Mouse (Mus musculus) hindbrain, postnatal 0 days (tissue): ENCODE results near the gene Gm20695. TPM values are rescaled to one million over a fixed set of nuclear protein-coding genes. Genes with fewer than 3 reads are reported as not detected.

Experiments used
- ATAC-seq: fragments of 200-750 bp; cut with Nextera tagmentation; 2 replicates; pipeline ENCODE4 v1.8.0; 2017; ENCODE audit warnings: mild to moderate bottlenecking, moderate TSS enrichment, moderate library complexity
- DNase-seq: peaks from one replicate; pipeline ENCODE4 v3.0.0-alpha.2; 2015; ENCODE audit warnings: low spot score
- H3K27ac ChIP-seq: fragments of 300-500 bp; sonication (generic); 2 replicates; pipeline ENCODE4 v1.5.1; 2014; ENCODE audit warnings: mild to moderate bottlenecking
- H3K27me3 ChIP-seq: fragments of 300-500 bp; sonication (generic); 2 replicates; pipeline ENCODE4 v1.6.1; 2014; ENCODE audit warnings: low read length, mixed read lengths; ENCODE audit not compliant: insufficient read depth
- H3K36me3 ChIP-seq: fragments of 300-500 bp; sonication (generic); 2 replicates; pipeline ENCODE4 v1.6.1; 2014; ENCODE audit warnings: low read length, mixed read lengths; ENCODE audit not compliant: insufficient read depth
- H3K4me1 ChIP-seq: fragments of 300-500 bp; sonication (generic); 2 replicates; pipeline ENCODE4 v1.6.1; 2014; ENCODE audit warnings: antibody characterized with exemption, low read length, mixed read lengths; ENCODE audit not compliant: insufficient read depth
- H3K4me2 ChIP-seq: fragments of 300-500 bp; sonication (generic); 2 replicates; pipeline ENCODE4 v1.6.1; 2014; ENCODE audit warnings: low read depth, mild to moderate bottlenecking, low read length, moderate library complexity, mixed read lengths
- H3K4me3 ChIP-seq: fragments of 300-500 bp; sonication (generic); 2 replicates; pipeline ENCODE4 v1.5.1; 2014; ENCODE audit warnings: low read length
- H3K9ac ChIP-seq: fragments of 300-500 bp; sonication (generic); replicated peaks from 2 replicates; pipeline ENCODE4 v1.6.1; 2014; ENCODE audit warnings: mild to moderate bottlenecking, low read length, moderate library complexity, mixed read lengths
- H3K9me3 ChIP-seq: fragments of 300-500 bp; sonication (generic); 2 replicates; pipeline ENCODE4 v1.6.1; 2016; ENCODE audit warnings: low read length, mixed read lengths
- CTCF ChIP-seq: IDR thresholded peaks from 2 replicates; pipeline ENCODE4 v1.5.1; 2016; ENCODE audit warnings: antibody characterized with exemption, control low read depth, low read depth
- WGBS: fragments of 180-500 bp; shearing (Covaris S2); extraction: QIAGEN DNeasy Blood & Tissue Kit; methylation state at CpG from one replicate; pipeline ENCODE4 v1.1.7; 2014; 5-methylcytosine and 5-hydroxymethylcytosine counted together
- microRNA-seq, 2 experiments: library from miRNA; unstranded; fragments of <30 nt; microRNA quantifications; one replicate each; pipeline ENCODE4; 2016
- polyA plus RNA-seq: library from polyadenylated mRNA; unstranded; fragments of >200 nt; fragmentation: Nextera tagmentation; extraction: Ambion mirVana; gene quantifications from 2 replicates; pipeline ENCODE4 v1.2.1, GENCODE M21; 2015
- total RNA-seq: library from RNA; depleted of rRNA; stranded (reverse); fragments of >200 nt; gene quantifications from 2 replicates; pipeline ENCODE4 v1.2.3, GENCODE M21; 2014; rRNA removed

The Gm20695 gene
- total and polyA plus RNA-seq, 2 experiments from 2014 or later, result 1.0 to 10.9 TPM

GRCm38 (mm10) chr16:3951141-3951540 lies 66.7 kb downstream of the Gm20695 start:
- Histone ChIP-seq H3K4me1 (no peaks in the 10 kb centered on the region), H3K9ac (no peak overlapping the region), H3K4me2 (no peak overlapping the region), H3K4me3 (no peak overlapping the region), H3K36me3 (no peaks in the 10 kb centered on the region), H3K9me3 (no peaks in the 10 kb centered on the region), H3K27me3 (no peaks in the 10 kb centered on the region), H3K27ac (no peak overlapping the region)
- no peak for ATAC-seq
- no peak for DNase-seq
- WGBS, result 88% methylated on average over 1 of the region's 1 CpGs
- TF ChIP-seq CTCF, result no peak

GRCm38 (mm10) chr16:3956369-3956768 lies 71.9 kb downstream of the Gm20695 start:
- Histone ChIP-seq H3K27ac (no peak overlapping the region), H3K4me1 (no peaks in the 10 kb centered on the region), H3K27me3 (no peaks in the 10 kb centered on the region), H3K9me3 (no peaks in the 10 kb centered on the region), H3K9ac (no peak overlapping the region), H3K36me3 (no peaks in the 10 kb centered on the region), H3K4me3 (no peak overlapping the region), H3K4me2 (no peak overlapping the region)
- ATAC-seq (no peak), DNase-seq (no peak)
- 85% methylated on average over 6 of the region's 6 CpGs for WGBS
- no peak for TF ChIP-seq CTCF

- no peaks in the 10 kb centered on the region for H3K4me1 ChIP-seq
- no peak for ATAC-seq
- no peak overlapping the region for H3K27ac ChIP-seq
- DNase-seq, result no peak
- no peak overlapping the region for H3K4me3 ChIP-seq
- no peaks in the 10 kb centered on the region for H3K36me3 ChIP-seq
- no peak overlapping the region for H3K9ac ChIP-seq
- 79% methylated on average over 2 of the region's 2 CpGs for WGBS
- H3K9me3 ChIP-seq, result no peaks in the 10 kb centered on the region
- H3K4me2 ChIP-seq, result no peak overlapping the region
- no peak for TF ChIP-seq CTCF
- H3K27me3 ChIP-seq, result no peaks in the 10 kb centered on the region
These were observed 74.8 kb downstream of the Gm20695 start for GRCm38 (mm10) chr16:3959261-3959660.

GRCm38 (mm10) chr16:3964990-3965389 lies 80.5 kb downstream of the Gm20695 start:
- DNase-seq, result no peak
- no peak for TF ChIP-seq CTCF
- no peaks in the 10 kb centered on the region for H3K9me3 ChIP-seq

GRCm38 (mm10) chr16:3965534-3965933 lies 81.1 kb downstream of the Gm20695 start:
- no peak for TF ChIP-seq CTCF
- Histone ChIP-seq H3K27me3 (no peaks in the 10 kb centered on the region), H3K36me3 (no peaks in the 10 kb centered on the region), H3K4me3 (no peak overlapping the region), H3K9me3 (no peaks in the 10 kb centered on the region), H3K9ac (no peak overlapping the region), H3K4me1 (no peaks in the 10 kb centered on the region), H3K27ac (no peak overlapping the region), H3K4me2 (no peak overlapping the region)
- DNase-seq, result no peak
- ATAC-seq, result no peak
- 82% methylated on average over 3 of the region's 3 CpGs for WGBS

More at GRCm38 (mm10) chr16:3964990-3965389, 80.5 kb downstream of the Gm20695 start:
- no peak overlapping the region for H3K4me2 ChIP-seq
- H3K27me3 ChIP-seq, result no peaks in the 10 kb centered on the region
- H3K36me3 ChIP-seq, result no peaks in the 10 kb centered on the region
- no peak overlapping the region for H3K27ac ChIP-seq
- no peak overlapping the region for H3K4me3 ChIP-seq
- no peak for ATAC-seq
- WGBS, result 77% methylated on average over 10 of the region's 10 CpGs
- H3K4me1 ChIP-seq, result no peaks in the 10 kb centered on the region
- H3K9ac ChIP-seq, result no peak overlapping the region

Small RNA genes within 50 kb of the gene (microRNA-seq; reads per million reads assigned to microRNA genes)
- 0 reads per million in 2 experiments for gene Gm23493

Other genes with a start within 250 kb of the Gm20695 start
- not detected in 2 replicates for gene Mefv, start 166.6 kb upstream of the Gm20695 start, total RNA-seq
- not detected in 2 replicates for gene Mefv, start 166.6 kb upstream of the Gm20695 start, polyA plus RNA-seq
- 22.7 and 22.9 TPM in 2 replicates for gene Zfp263, start 140.6 kb upstream of the Gm20695 start, total RNA-seq
- gene Zfp263, start 140.6 kb upstream of the Gm20695 start, polyA plus RNA-seq, result 33.1 and 33.5 TPM in 2 replicates
- gene Olfr15, start 53.8 kb upstream of the Gm20695 start, total RNA-seq, result not detected in 2 replicates
- not detected in 2 replicates for gene Olfr15, start 53.8 kb upstream of the Gm20695 start, polyA plus RNA-seq
- 3.4 and 3.6 TPM in 2 replicates for gene Zfp174, start 37.4 kb upstream of the Gm20695 start, total RNA-seq
- 1.2 and 1.3 TPM in 2 replicates for gene Zfp174, start 37.4 kb upstream of the Gm20695 start, polyA plus RNA-seq
- 76.7 and 89.6 TPM in 2 replicates for gene Naa60, start 12.3 kb upstream of the Gm20695 start, total RNA-seq
- gene Naa60, start 12.3 kb upstream of the Gm20695 start, polyA plus RNA-seq, result 85.7 and 91.6 TPM in 2 replicates
- 21.4 and 24.4 TPM in 2 replicates for gene Zfp597, start 87 bp upstream of the Gm20695 start, total RNA-seq
- 10.0 and 11.9 TPM in 2 replicates for gene Zfp597, start 87 bp upstream of the Gm20695 start, polyA plus RNA-seq
- gene 1700037C18Rik, start 24.0 kb downstream of the Gm20695 start, total RNA-seq, result 7.9 and 47.7 TPM in 2 replicates
- 12.6 and 12.7 TPM in 2 replicates for gene 1700037C18Rik, start 24.0 kb downstream of the Gm20695 start, polyA plus RNA-seq
- gene Cluap1, start 24.2 kb downstream of the Gm20695 start, total RNA-seq, result 11.8 and 14.4 TPM in 2 replicates
- 42.3 and 42.6 TPM in 2 replicates for gene Cluap1, start 24.2 kb downstream of the Gm20695 start, polyA plus RNA-seq
- gene Nlrc3, start 92.0 kb downstream of the Gm20695 start, total RNA-seq, result 0.93 and 1.3 TPM in 2 replicates
- 0.61 and 0.63 TPM in 2 replicates for gene Nlrc3, start 92.0 kb downstream of the Gm20695 start, polyA plus RNA-seq
- 28.1 and 35.9 TPM in 2 replicates for gene Slx4, start 119.1 kb downstream of the Gm20695 start, total RNA-seq
- 15.1 and 15.4 TPM in 2 replicates for gene Slx4, start 119.1 kb downstream of the Gm20695 start, polyA plus RNA-seq
- 0.31 TPM in 1 of 2 replicates, not detected in the other for gene Dnase1, start 152.3 kb downstream of the Gm20695 start, total RNA-seq
- 2.0 and 2.3 TPM in 2 replicates for gene Dnase1, start 152.3 kb downstream of the Gm20695 start, polyA plus RNA-seq
- gene Trap1, start 193.2 kb downstream of the Gm20695 start, total RNA-seq, result 41.2 and 42.6 TPM in 2 replicates
- 51.2 and 52.1 TPM in 2 replicates for gene Trap1, start 193.2 kb downstream of the Gm20695 start, polyA plus RNA-seq